ENCODE assay signal across 25 mouse cellular contexts in the genomic region with DNA sequence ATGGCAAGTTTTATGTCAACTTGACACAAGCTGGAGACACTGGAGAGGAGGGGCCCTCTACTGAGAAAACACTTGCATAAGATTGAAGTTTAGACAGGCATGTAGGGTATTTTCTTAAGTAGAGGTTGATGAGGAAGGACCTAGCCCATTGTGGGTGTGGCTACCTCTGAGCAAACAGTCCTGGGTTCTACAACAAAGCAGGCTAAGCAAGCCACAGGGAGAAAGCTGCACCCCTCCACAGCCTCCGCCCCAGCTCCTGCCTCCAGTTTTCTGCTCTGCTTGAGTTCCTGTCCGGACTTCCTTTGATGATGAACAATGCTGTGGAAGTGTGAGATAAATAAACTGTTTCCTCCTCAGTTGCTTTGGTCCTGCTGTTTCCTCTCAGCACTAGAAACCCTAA. TPM values are rescaled to one million over a fixed set of nuclear protein-coding genes. Genes with fewer than 3 reads are reported as not detected.
DNase-seq lines count a peak whose midpoint lies in the region; ATAC-seq and TF ChIP-seq lines count a peak whose summit lies in the region.
"Had no signal": no experiment of that assay in that cellular context is flagged by ENCODE, and none has a peak within 500 bp of the region (broad histone marks: within the 10 kb centered on the region; RNA-seq: fewer than 3 reads in every experiment).

No protein-coding gene starts in this region.

- no peaks in the 10 kb centered on the region for H3K27me3 ChIP-seq in kidney, embryonic 15.5 days
- H3K27me3 ChIP-seq in lung, embryonic 14.5 days (ENCODE audit: insufficient read depth, low read length) = no peaks in the 10 kb centered on the region
- H3K27me3 ChIP-seq in liver, embryonic 14.5 days (ENCODE audit: control insufficient read depth, insufficient read depth, low read length) = no peaks in the 10 kb centered on the region
- H3K27me3 ChIP-seq: embryonic facial prominence, embryonic 15.5 days; heart, embryonic 15.5 days; limb, embryonic 15.5 days had no signal

- no peak overlapping the region for H3K4me2 ChIP-seq in kidney, embryonic 15.5 days
- no peak overlapping the region for H3K4me2 ChIP-seq in lung, embryonic 14.5 days
- H3K4me2 ChIP-seq in liver, embryonic 14.5 days (ENCODE audit: low read depth) = no peak overlapping the region
- H3K4me2 ChIP-seq: embryonic facial prominence, embryonic 15.5 days; heart, embryonic 15.5 days; limb, embryonic 15.5 days; midbrain, embryonic 11.5 days had no signal

- H3K9me3 ChIP-seq in kidney, embryonic 15.5 days (replicated peaks) = no peaks in the 10 kb centered on the region
- H3K9me3 ChIP-seq in lung, embryonic 14.5 days (ENCODE audit: low read depth, low read length) = no peaks in the 10 kb centered on the region
- H3K9me3 ChIP-seq in liver, embryonic 14.5 days (ENCODE audit: control insufficient read depth, low read length) = no peaks in the 10 kb centered on the region
- H3K9me3 ChIP-seq: embryonic facial prominence, embryonic 15.5 days; forebrain, embryonic 10.5 days; heart, embryonic 15.5 days; hindbrain, embryonic 10.5 days; limb, embryonic 15.5 days had no signal

- no peaks in the 10 kb centered on the region for H3K4me1 ChIP-seq in kidney, embryonic 15.5 days
- H3K4me1 ChIP-seq in lung, embryonic 14.5 days (ENCODE audit: insufficient read depth) = no peaks in the 10 kb centered on the region
- H3K4me1 ChIP-seq in liver, embryonic 14.5 days (replicated peaks; ENCODE audit: control insufficient read depth in 2 of 2, insufficient read depth in 2 of 2, low read length in 1 of 2) = no peaks in the 10 kb centered on the region
- H3K4me1 ChIP-seq: embryonic facial prominence, embryonic 15.5 days; forebrain, embryonic 10.5 days; heart, embryonic 15.5 days; hindbrain, embryonic 10.5 days; limb, embryonic 15.5 days had no signal

- no peak for TF ChIP-seq CTCF in lung, embryonic 14.5 days (IDR thresholded peaks at IDR 0.05; ENCODE audit: low read depth)
- no peak for TF ChIP-seq CTCF in liver, embryonic 14.5 days (IDR thresholded peaks at IDR 0.05; ENCODE audit: low read depth)

- H3K36me3 ChIP-seq in kidney, embryonic 15.5 days = no peaks in the 10 kb centered on the region
- H3K36me3 ChIP-seq in lung, embryonic 14.5 days (ENCODE audit: insufficient read depth) = no peaks in the 10 kb centered on the region
- H3K36me3 ChIP-seq in liver, embryonic 14.5 days (replicated peaks; ENCODE audit: control insufficient read depth, insufficient read depth, low read depth) = no peaks in the 10 kb centered on the region
- H3K36me3 ChIP-seq: embryonic facial prominence, embryonic 15.5 days; forebrain, embryonic 10.5 days; heart, embryonic 15.5 days; hindbrain, embryonic 10.5 days; limb, embryonic 15.5 days had no signal

- TF ChIP-seq EP300 in liver, embryonic 14.5 days (IDR thresholded peaks at IDR 0.05; ENCODE audit: low read depth) = no peak

- no peak overlapping the region for H3K4me3 ChIP-seq in kidney, embryonic 15.5 days (replicated peaks)
- no peak overlapping the region for H3K4me3 ChIP-seq in lung, embryonic 14.5 days (ENCODE audit: low read depth, low read length)
- H3K4me3 ChIP-seq in liver, embryonic 14.5 days (ENCODE audit: insufficient read depth in 1 of 2, low read depth in 2 of 2, low read length in 2 of 2) = no peak overlapping the region
- H3K4me3 ChIP-seq: embryonic facial prominence, embryonic 15.5 days; forebrain, embryonic 10.5 days; gastrocnemius, adult 2 months; heart, embryonic 15.5 days; hindbrain, embryonic 10.5 days; limb, embryonic 15.5 days had no signal

- no peak overlapping the region for H3K27ac ChIP-seq in kidney, embryonic 15.5 days
- H3K27ac ChIP-seq in lung, embryonic 14.5 days (ENCODE audit: low read depth) = no peak overlapping the region
- no peak overlapping the region for H3K27ac ChIP-seq in liver, embryonic 14.5 days
- H3K27ac ChIP-seq: embryonic facial prominence, embryonic 15.5 days; forebrain, embryonic 10.5 days; gastrocnemius, adult 2 months; heart, embryonic 15.5 days; hindbrain, embryonic 10.5 days; hindbrain, postnatal 0 days; limb, embryonic 15.5 days; macrophage had no signal

- no peak overlapping the region for H3K9ac ChIP-seq in kidney, embryonic 15.5 days
- no peak overlapping the region for H3K9ac ChIP-seq in lung, embryonic 14.5 days
- no peak overlapping the region for H3K9ac ChIP-seq in liver, embryonic 14.5 days (replicated peaks)
- H3K9ac ChIP-seq: embryonic facial prominence, embryonic 15.5 days; heart, embryonic 15.5 days; limb, embryonic 15.5 days had no signal

- no peak for DNase-seq in kidney, adult 8-10 months
- peak; percentile 45 for DNase-seq in lung, embryonic 14.5 days
- no peak for DNase-seq in lung, postnatal 14 days
- DNase-seq in R1 (ENCODE audit: low read depth, low spot score) = peak; percentile 56
- DNase-seq in liver, embryonic 14.5 days (ENCODE audit: low read depth in 3 of 3, low spot score in 3 of 3) = no peak
- DNase-seq: adrenal gland, postnatal 25 days; cerebellum, adult 11 months; cerebellum, postnatal 10 days; embryo, embryonic 11 days; gastrocnemius, adult 2 months; retina, postnatal 1 day; thymus, postnatal 14 days had no signal

- ATAC-seq in kidney, embryonic 15.5 days (replicated peaks; ENCODE audit: low FRiP score) = peak; percentile 71
- peak; percentile 89; the same call in 1 of the 2 replicates for ATAC-seq in lung, embryonic 14.5 days (ENCODE audit: insufficient read depth)
- ATAC-seq in liver, embryonic 14.5 days (ENCODE audit: insufficient read depth) = peak; percentile 18; the same call in 1 of the 2 replicates
- ATAC-seq in frontal cortex, adult (ENCODE audit: low TSS enrichment) = no peak
- ATAC-seq: hindbrain, postnatal 0 days had no signal

- 35% methylated on average over 2 of the region's 2 CpGs for WGBS in kidney, embryonic 15.5 days
- WGBS in lung, embryonic 14.5 days = 36% methylated on average over 2 of the region's 2 CpGs
- WGBS in liver, embryonic 14.5 days (ENCODE audit: insufficient replicate concordance) = 26% methylated on average over 2 of the region's 2 CpGs

RNA-seq across cellular contexts. Expression of a gene that starts 29.6 kb away (rescaled TPM):
- polyA plus RNA-seq in kidney, embryonic 15.5 days (2015; fragmentation: Nextera tagmentation; extraction: Ambion mirVana) = not detected in 2 replicates
- polyA plus RNA-seq in lung, embryonic 14.5 days (2014; fragmentation: Nextera tagmentation; extraction: Ambion mirVana) = not detected in 2 replicates
- polyA plus RNA-seq in liver, embryonic 14.5 days (2012; rRNA removed) = not detected in 2 replicates
- polyA plus RNA-seq in liver, embryonic 14.5 days (2014; fragmentation: Nextera tagmentation; extraction: Ambion mirVana) = not detected in 2 replicates
- polyA plus RNA-seq: C2C12; embryonic facial prominence, embryonic 15.5 days; forebrain, embryonic 10.5 days; gonadal fat pad, adult 2 months; heart, embryonic 15.5 days; hindbrain, embryonic 10.5 days; hindbrain, postnatal 0 days; limb, embryonic 15.5 days; macrophage; midbrain, embryonic 11.5 days; neural tube, embryonic 11.5 days had no signal

RNA-seq across cellular contexts. Expression of a gene that starts 35.2 kb away (rescaled TPM):
- 31.7 and 34.8 TPM in 2 replicates for polyA plus RNA-seq in kidney, embryonic 15.5 days (2015; fragmentation: Nextera tagmentation; extraction: Ambion mirVana)
- 31.1 and 31.9 TPM in 2 replicates for polyA plus RNA-seq in lung, embryonic 14.5 days (2014; fragmentation: Nextera tagmentation; extraction: Ambion mirVana)
- 1.3 and 2.1 TPM in 2 replicates for polyA plus RNA-seq in liver, embryonic 14.5 days (2012; rRNA removed)
- polyA plus RNA-seq in liver, embryonic 14.5 days (2014; fragmentation: Nextera tagmentation; extraction: Ambion mirVana) = 7.5 and 7.7 TPM in 2 replicates

Comparison
In these comparisons a context has a peak if more than half of its experiments do, and no peak if none do; other contexts are left out.
1. DNase-seq: peak in lung, embryonic 14.5 days (single experiment) and R1 (single experiment); none in kidney, adult 8-10 months (0 of 2), lung, postnatal 14 days (single experiment) and liver, embryonic 14.5 days (0 of 3).